Mouse (Mus musculus) CH12.LX (cell line): ENCODE data around the gene Gm12569.

Experiments used
- CHD1 ChIP-seq: IDR thresholded peaks from 2 replicates; pipeline ENCODE4 v1.6.1; 2012; ENCODE audit warnings: low read depth, low read length, improper control_type of control experiment, inconsistent platforms
- CHD2 ChIP-seq: IDR thresholded peaks from 2 replicates; pipeline ENCODE4 v1.6.1; 2011; ENCODE audit warnings: low read length, improper control_type of control experiment
- CTCF ChIP-seq, 2 experiments: IDR thresholded peaks in 1 of 2; conservative IDR thresholded peaks in 1 of 2; 2 replicates each; pipeline ENCODE4 v1.5.1; 2011 to 2012; ENCODE audit warnings: low read depth in 2 of 2, low read length in 2 of 2, improper control_type of control experiment in 1 of 2, inconsistent platforms in 1 of 2, mild to moderate bottlenecking in 1 of 2, moderate library complexity in 1 of 2
- EP300 ChIP-seq: IDR thresholded peaks from 2 replicates; pipeline ENCODE4 v1.6.1; 2011; ENCODE audit warnings: low read length, improper control_type of control experiment
- NELFE ChIP-seq: IDR thresholded peaks from 2 replicates; pipeline ENCODE4 v1.6.1; 2011; ENCODE audit warnings: low read depth, low read length, improper control_type of control experiment
- POLR2A ChIP-seq: IDR thresholded peaks from 2 replicates; pipeline ENCODE4 v1.6.1; 2011; ENCODE audit warnings: low read depth, mild to moderate bottlenecking, improper control_type of control experiment, low read length
- SMC3 ChIP-seq: IDR thresholded peaks from 2 replicates; pipeline ENCODE4 v1.6.1; 2011; ENCODE audit warnings: low read depth, low read length, improper control_type of control experiment
- USF2 ChIP-seq: conservative IDR thresholded peaks from 2 replicates; pipeline ENCODE4 v1.6.1; 2011; ENCODE audit warnings: low read depth, low read length, improper control_type of control experiment
- ZNF384 ChIP-seq: IDR thresholded peaks from 2 replicates; pipeline ENCODE4 v1.6.1; 2012; ENCODE audit warnings: low read depth, low read length, improper control_type of control experiment, inconsistent platforms

- TF ChIP-seq ZNF384 = no peak
- no peak for TF ChIP-seq CTCF (conservative IDR thresholded peaks at IDR 0.05 in 1 of 2, IDR thresholded peaks at IDR 0.05 in 1 of 2; ENCODE audit: low read depth in 2 of 2, low read length in 2 of 2)
- TF ChIP-seq NELFE = no peak
- TF ChIP-seq CHD1 = no peak
- no peak for TF ChIP-seq CHD2
- TF ChIP-seq POLR2A = no peak
- TF ChIP-seq EP300 = no peak
- TF ChIP-seq USF2 = no peak
- no peak for TF ChIP-seq SMC3
Observed at GRCm38 (mm10) chr11:51202726-51203125, 17.5 kb upstream of the Gm12569 start.
